Comparison of ENCODE assay signal across 20 mouse cellular contexts in the genomic region with DNA sequence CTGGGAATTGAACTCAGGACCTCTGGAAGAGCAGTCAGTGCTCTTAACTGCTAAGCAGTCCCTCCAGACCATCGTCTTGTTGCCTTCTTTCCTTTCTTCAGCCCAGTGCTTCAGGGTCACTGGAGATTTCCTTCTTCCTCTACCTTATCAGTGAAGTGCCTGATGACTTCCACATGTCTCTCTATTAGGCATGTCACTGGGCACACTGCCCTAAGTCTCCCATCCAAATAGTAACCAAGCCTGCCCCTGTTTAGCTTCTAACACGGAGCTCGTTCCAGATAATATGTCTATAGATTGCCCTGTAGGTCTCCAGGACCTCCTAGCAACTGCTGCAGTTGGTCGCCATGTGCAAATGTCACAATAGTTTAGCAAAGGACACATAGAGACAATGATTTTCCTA.
"Had no signal": no experiment of that assay in that cellular context is flagged by ENCODE, and none has a peak within 500 bp of the region (broad histone marks: within the 10 kb centered on the region; RNA-seq: fewer than 3 reads in every experiment).

No protein-coding gene starts in this region.

- DNase-seq: lung, adult 18-20 months; lung, postnatal 14 days; lung, postnatal 4 days; midbrain, embryonic 14.5 days; retina, postnatal 1 day; right cerebral cortex, adult 18-20 months; right cerebral cortex, postnatal 25 days; right cerebral cortex, postnatal 4 days; spleen, adult 18-20 months; thymus, adult 18-20 months; thymus, postnatal 14 days; thymus, postnatal 36 days had no signal

- H3K4me3 ChIP-seq: lung, embryonic 15.5 days; midbrain, embryonic 10.5 days; midbrain, embryonic 12.5 days; myocyte; neural tube, embryonic 13.5 days; neural tube, embryonic 15.5 days had no signal

- H3K9ac ChIP-seq: liver, embryonic 14.5 days; lung, embryonic 15.5 days; midbrain, embryonic 12.5 days; neural tube, embryonic 13.5 days; neural tube, embryonic 15.5 days had no signal

- H3K4me2 ChIP-seq: lung, embryonic 15.5 days; midbrain, embryonic 12.5 days; neural tube, embryonic 13.5 days; neural tube, embryonic 15.5 days had no signal

- H3K9me3 ChIP-seq: lung, embryonic 15.5 days; midbrain, embryonic 10.5 days; midbrain, embryonic 12.5 days; neural tube, embryonic 13.5 days; neural tube, embryonic 15.5 days had no signal

- H3K36me3 ChIP-seq: lung, embryonic 15.5 days; midbrain, embryonic 10.5 days; midbrain, embryonic 12.5 days; neural tube, embryonic 13.5 days; neural tube, embryonic 15.5 days had no signal

- ATAC-seq: midbrain, embryonic 16.5 days had no signal

- H3K27ac ChIP-seq: liver, embryonic 14.5 days; lung, embryonic 15.5 days; midbrain, embryonic 10.5 days; midbrain, embryonic 12.5 days; neural tube, embryonic 13.5 days; neural tube, embryonic 15.5 days had no signal

- H3K27me3 ChIP-seq: neural tube, embryonic 15.5 days had no signal
